Mouse (Mus musculus) erythroblast, embryonic 14.5 days (primary cell): ENCODE data around the gene Kif2a.
"Not testable (repeated sequence)": the region's sequence is repeated elsewhere in the genome, so short reads cannot be mapped to it uniquely, and the experiment has no call there.

Experiments
- GATA1 ChIP-seq: IDR thresholded peaks from 2 replicates; pipeline ENCODE4 v1.6.1; 2012; ENCODE audit warnings: low read length, inconsistent platforms, mixed read lengths
- TAL1 ChIP-seq: IDR thresholded peaks from 3 replicates; pipeline ENCODE4 v1.6.1; 2012; ENCODE audit warnings: low read length, inconsistent platforms, mixed read lengths

DNA sequence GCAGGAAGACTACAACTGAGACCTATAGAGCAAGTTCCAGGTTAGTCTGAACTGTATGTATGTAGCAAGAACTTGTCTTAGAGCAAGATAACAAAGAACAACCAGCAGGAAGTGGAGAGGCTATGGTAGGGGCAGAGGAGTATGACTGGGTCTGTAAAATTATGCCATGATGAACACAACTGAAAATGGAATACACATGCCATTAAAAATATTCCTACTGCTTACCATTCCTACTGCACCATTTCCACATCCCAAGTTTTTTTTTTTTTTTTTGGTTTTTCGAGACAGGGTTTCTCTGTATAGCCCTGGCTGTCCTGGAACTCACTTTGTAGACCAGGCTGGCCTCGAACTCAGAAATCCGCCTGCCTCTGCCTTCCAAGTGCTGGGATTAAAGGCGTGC, 24.4 kb downstream of the Kif2a start:
- TF ChIP-seq GATA1, TAL1: not testable (repeated sequence)
